Mouse (Mus musculus) CH12.LX (cell line): ENCODE measurements around the gene Ano5.

Source experiments
- CHD1 ChIP-seq: IDR thresholded peaks from 2 replicates; pipeline ENCODE4 v1.6.1; 2012; ENCODE audit warnings: low read depth, low read length, improper control_type of control experiment, inconsistent platforms
- CTCF ChIP-seq, 2 experiments: IDR thresholded peaks in 1 of 2; conservative IDR thresholded peaks in 1 of 2; 2 replicates each; pipeline ENCODE4 v1.5.1; 2011 to 2012; ENCODE audit warnings: low read depth in 2 of 2, low read length in 2 of 2, improper control_type of control experiment in 1 of 2, inconsistent platforms in 1 of 2, mild to moderate bottlenecking in 1 of 2, moderate library complexity in 1 of 2
- ELF1 ChIP-seq: IDR thresholded peaks from 2 replicates; pipeline ENCODE4 v1.6.1; 2014; ENCODE audit warnings: low read depth, mild to moderate bottlenecking, inconsistent platforms, low read length, improper control_type of control experiment
- JUN ChIP-seq: IDR thresholded peaks from 2 replicates; pipeline ENCODE4 v1.6.1; 2011; ENCODE audit warnings: low read depth, mild to moderate bottlenecking, low read length, improper control_type of control experiment, moderate library complexity; ENCODE audit not compliant: insufficient read depth
- JUND ChIP-seq: conservative IDR thresholded peaks from 2 replicates; pipeline ENCODE4 v1.6.1; 2011; ENCODE audit warnings: low read depth, low read length, improper control_type of control experiment
- MAX ChIP-seq: IDR thresholded peaks from 2 replicates; pipeline ENCODE4 v1.6.1; 2011; ENCODE audit warnings: low read length, improper control_type of control experiment
- MXI1 ChIP-seq: IDR thresholded peaks from 2 replicates; pipeline ENCODE4 v1.6.1; 2011; ENCODE audit warnings: mild to moderate bottlenecking, low read depth, low read length, improper control_type of control experiment
- NELFE ChIP-seq: IDR thresholded peaks from 2 replicates; pipeline ENCODE4 v1.6.1; 2011; ENCODE audit warnings: low read depth, low read length, improper control_type of control experiment
- NRF1 ChIP-seq: IDR thresholded peaks from 2 replicates; pipeline ENCODE4 v1.6.1; 2014; ENCODE audit warnings: low read depth, mild to moderate bottlenecking, inconsistent platforms, low read length, improper control_type of control experiment, moderate library complexity
- POLR2A ChIP-seq: IDR thresholded peaks from 2 replicates; pipeline ENCODE4 v1.6.1; 2011; ENCODE audit warnings: low read depth, mild to moderate bottlenecking, improper control_type of control experiment, low read length
- SIN3A ChIP-seq: IDR thresholded peaks from 2 replicates; pipeline ENCODE4 v1.6.1; 2012; ENCODE audit warnings: low read length, improper control_type of control experiment, inconsistent platforms
- SMC3 ChIP-seq: IDR thresholded peaks from 2 replicates; pipeline ENCODE4 v1.6.1; 2011; ENCODE audit warnings: low read depth, low read length, improper control_type of control experiment
- TCF12 ChIP-seq: IDR thresholded peaks from 2 replicates; pipeline ENCODE4 v1.6.1; 2014; ENCODE audit warnings: low read depth, mild to moderate bottlenecking, inconsistent platforms, low read length, improper control_type of control experiment
- ZC3H11A ChIP-seq: IDR thresholded peaks from 2 replicates; pipeline ENCODE4 v1.6.1; 2012; ENCODE audit warnings: low read depth, mild to moderate bottlenecking, inconsistent platforms, low read length, improper control_type of control experiment

GRCm38 (mm10) chr7:51622196-51622595, 111.4 kb downstream of the Ano5 start:
- TF ChIP-seq CTCF (conservative IDR thresholded peaks at IDR 0.05 in 1 of 2, IDR thresholded peaks at IDR 0.05 in 1 of 2; ENCODE audit: low read depth in 2 of 2, low read length in 2 of 2) = no peak
- no peak for TF ChIP-seq POLR2A
- no peak for TF ChIP-seq TCF12
- no peak for TF ChIP-seq SIN3A
- no peak for TF ChIP-seq ELF1
- TF ChIP-seq JUN = no peak
- TF ChIP-seq MXI1 = no peak
- TF ChIP-seq MAX = no peak
- no peak for TF ChIP-seq NELFE
- TF ChIP-seq JUND = no peak
- no peak for TF ChIP-seq ZC3H11A
- no peak for TF ChIP-seq SMC3
- TF ChIP-seq CHD1 = no peak
- no peak for TF ChIP-seq NRF1
